Mouse (Mus musculus) liver, embryonic 14.5 days (tissue): Measurements from ENCODE around the gene Vmn2r75.
"Not testable (repeated sequence)": the region's sequence is repeated elsewhere in the genome, so short reads cannot be mapped to it uniquely, and the experiment has no call there.

Source experiments
- CTCF ChIP-seq: IDR thresholded peaks from 2 replicates; pipeline ENCODE4 v1.5.1; 2016; ENCODE audit warnings: antibody characterized with exemption, low read depth, control low read depth
- EP300 ChIP-seq: IDR thresholded peaks from 2 replicates; pipeline ENCODE4 v1.6.1; 2016; ENCODE audit warnings: antibody characterized with exemption, low read depth

GRCm38 (mm10) chr7:86171678-86172077 lies at the start of gene Vmn2r75:
- not testable (repeated sequence) for TF ChIP-seq EP300, CTCF
